Mouse (Mus musculus) heart, postnatal 0 days (tissue): Measurements from ENCODE around the gene Ociad1.

Experiments
- CTCF ChIP-seq: IDR thresholded peaks from 2 replicates; pipeline ENCODE4 v1.5.1; 2016; ENCODE audit warnings: antibody characterized with exemption, control low read depth, low read depth
- EP300 ChIP-seq: IDR thresholded peaks from 2 replicates; pipeline ENCODE4 v1.6.1; 2016; ENCODE audit warnings: antibody characterized with exemption, low read depth

DNA sequence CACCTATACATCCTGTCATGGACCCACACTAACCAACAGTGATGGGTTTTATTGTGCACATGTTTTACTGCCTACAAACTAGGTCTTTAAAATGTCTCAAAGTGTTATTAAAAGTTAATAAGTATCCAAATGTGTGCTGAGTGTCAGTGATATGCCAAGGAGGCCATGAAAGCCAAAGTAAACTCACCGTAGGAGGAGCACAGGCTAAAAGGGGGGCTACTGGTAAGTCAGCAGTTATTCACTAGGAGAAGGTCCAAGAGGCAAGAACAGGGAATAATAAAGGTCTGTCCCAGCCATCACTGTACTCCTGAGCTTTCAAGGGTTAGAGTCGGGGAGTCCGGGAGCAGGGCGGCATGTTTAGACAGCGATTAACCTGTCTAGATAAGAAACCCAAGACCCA lies 43.9 kb downstream of the Ociad1 start:
- no peak for TF ChIP-seq CTCF
- no peak for TF ChIP-seq EP300
